Mouse (Mus musculus): ENCODE measurements around the gene H2-Ob. TPM values are rescaled to one million over a fixed set of nuclear protein-coding genes. Genes with fewer than 3 reads are reported as not detected.

Gene H2-Ob
- polyA plus RNA-seq, 1 experiment from 2014 or later: not detected

- Histone ChIP-seq H3K4me2 (peak overlapping the region; percentile 48), H3K9ac (ENCODE audit: low read depth, low read length) (no peak overlapping the region), H3K27ac (ENCODE audit: low read depth, low read length) (no peak overlapping the region), H3K36me3 (ENCODE audit: control insufficient read depth, insufficient read depth, low read length) (no peaks in the 10 kb centered on the region), H3K4me3 (ENCODE audit: low read depth, low read length) (no peak overlapping the region), H3K4me1 (replicated peaks; ENCODE audit: control insufficient read depth, insufficient read depth, low read length) (no peaks in the 10 kb centered on the region), H3K9me3 (ENCODE audit: control insufficient read depth, low read length) (no peaks in the 10 kb centered on the region), H3K27me3 (replicated peaks; ENCODE audit: control insufficient read depth, insufficient read depth, low read length) (no peaks in the 10 kb centered on the region; the same call in 1 of the 2 replicates)
- DNase-seq (ENCODE audit: low spot score) (no peak), ATAC-seq (replicated peaks; ENCODE audit: low FRiP score) (no peak)
- 27% methylated on average over 23 of the region's 23 CpGs for WGBS
Observed at GRCm38 (mm10) chr17:34295891-34296794, 57.4 kb downstream of the H2-Ob start.

GRCm38 (mm10) chr17:34299356-34299755 lies 60.7 kb downstream of the H2-Ob start:
- WGBS: 69% methylated on average over 3 of the region's 3 CpGs
- Histone ChIP-seq H3K27ac (ENCODE audit: low read depth, low read length) (no peak overlapping the region), H3K27me3 (replicated peaks; ENCODE audit: control insufficient read depth, insufficient read depth, low read length) (no peaks in the 10 kb centered on the region), H3K4me2 (no peak overlapping the region), H3K4me3 (ENCODE audit: low read depth, low read length) (no peak overlapping the region), H3K36me3 (ENCODE audit: control insufficient read depth, insufficient read depth, low read length) (no peaks in the 10 kb centered on the region), H3K4me1 (replicated peaks; ENCODE audit: control insufficient read depth, insufficient read depth, low read length) (no peaks in the 10 kb centered on the region), H3K9ac (ENCODE audit: low read depth, low read length) (no peak overlapping the region), H3K9me3 (ENCODE audit: control insufficient read depth, low read length) (no peaks in the 10 kb centered on the region)
- no peak for DNase-seq (ENCODE audit: low spot score)
- ATAC-seq (replicated peaks; ENCODE audit: low FRiP score): no peak

GRCm38 (mm10) chr17:34300071-34300470 lies 61.4 kb downstream of the H2-Ob start:
- H3K9ac ChIP-seq (ENCODE audit: low read depth, low read length): no peak overlapping the region
- no peaks in the 10 kb centered on the region for H3K4me1 ChIP-seq (replicated peaks; ENCODE audit: control insufficient read depth, insufficient read depth, low read length)
- 88% methylated on average over 8 of the region's 8 CpGs for WGBS
- no peak for ATAC-seq (replicated peaks; ENCODE audit: low FRiP score)
- H3K27ac ChIP-seq (ENCODE audit: low read depth, low read length): no peak overlapping the region
- H3K4me2 ChIP-seq: no peak overlapping the region
- H3K4me3 ChIP-seq (ENCODE audit: low read depth, low read length): no peak overlapping the region
- H3K36me3 ChIP-seq (ENCODE audit: control insufficient read depth, insufficient read depth, low read length): no peaks in the 10 kb centered on the region
- H3K9me3 ChIP-seq (ENCODE audit: control insufficient read depth, low read length): no peaks in the 10 kb centered on the region
- no peaks in the 10 kb centered on the region for H3K27me3 ChIP-seq (replicated peaks; ENCODE audit: control insufficient read depth, insufficient read depth, low read length)
- DNase-seq (ENCODE audit: low spot score): no peak

GRCm38 (mm10) chr17:34300691-34301566 lies 62.2 kb downstream of the H2-Ob start:
- ATAC-seq (replicated peaks; ENCODE audit: low FRiP score) (no peak), DNase-seq (ENCODE audit: low spot score) (no peak)
- Histone ChIP-seq H3K4me2 (no peak overlapping the region), H3K27ac (ENCODE audit: low read depth, low read length) (no peak overlapping the region), H3K4me3 (ENCODE audit: low read depth, low read length) (no peak overlapping the region), H3K27me3 (replicated peaks; ENCODE audit: control insufficient read depth, insufficient read depth, low read length) (no peaks in the 10 kb centered on the region), H3K36me3 (ENCODE audit: control insufficient read depth, insufficient read depth, low read length) (no peaks in the 10 kb centered on the region), H3K9ac (ENCODE audit: low read depth, low read length) (no peak overlapping the region), H3K4me1 (replicated peaks; ENCODE audit: control insufficient read depth, insufficient read depth, low read length) (no peaks in the 10 kb centered on the region), H3K9me3 (ENCODE audit: control insufficient read depth, low read length) (no peaks in the 10 kb centered on the region)
- 72% methylated on average over 23 of the region's 23 CpGs for WGBS

GRCm38 (mm10) chr17:34301670-34302190 lies 63.0 kb downstream of the H2-Ob start:
- Histone ChIP-seq H3K36me3 (ENCODE audit: control insufficient read depth, insufficient read depth, low read length) (no peaks in the 10 kb centered on the region), H3K4me1 (replicated peaks; ENCODE audit: control insufficient read depth, insufficient read depth, low read length) (no peaks in the 10 kb centered on the region), H3K4me3 (ENCODE audit: low read depth, low read length) (no peak overlapping the region), H3K27me3 (replicated peaks; ENCODE audit: control insufficient read depth, insufficient read depth, low read length) (no peaks in the 10 kb centered on the region), H3K4me2 (no peak overlapping the region), H3K27ac (ENCODE audit: low read depth, low read length) (no peak overlapping the region), H3K9me3 (ENCODE audit: control insufficient read depth, low read length) (no peaks in the 10 kb centered on the region), H3K9ac (ENCODE audit: low read depth, low read length) (no peak overlapping the region)
- ATAC-seq (replicated peaks; ENCODE audit: low FRiP score) (no peak), DNase-seq (ENCODE audit: low spot score) (no peak)
- 89% methylated on average over 4 of the region's 4 CpGs for WGBS

GRCm38 (mm10) chr17:34303789-34304188 lies 65.1 kb downstream of the H2-Ob start:
- Histone ChIP-seq H3K4me3 (ENCODE audit: low read depth, low read length) (no peak overlapping the region), H3K27me3 (replicated peaks; ENCODE audit: control insufficient read depth, insufficient read depth, low read length) (no peaks in the 10 kb centered on the region), H3K36me3 (ENCODE audit: control insufficient read depth, insufficient read depth, low read length) (no peaks in the 10 kb centered on the region), H3K4me1 (replicated peaks; ENCODE audit: control insufficient read depth, insufficient read depth, low read length) (no peaks in the 10 kb centered on the region), H3K4me2 (no peak overlapping the region), H3K9me3 (ENCODE audit: control insufficient read depth, low read length) (no peaks in the 10 kb centered on the region), H3K27ac (ENCODE audit: low read depth, low read length) (no peak overlapping the region), H3K9ac (ENCODE audit: low read depth, low read length) (no peak overlapping the region)
- ATAC-seq (replicated peaks; ENCODE audit: low FRiP score) (no peak), DNase-seq (ENCODE audit: low spot score) (no peak)
- WGBS: 80% methylated on average over 2 of the region's 2 CpGs

Other genes with a start within 250 kb of the H2-Ob start
- 82.7 and 84.9 TPM in 2 replicates for gene H2-K1, start 238.6 kb upstream of the H2-Ob start, polyA plus RNA-seq (2014; fragmentation: Nextera tagmentation; extraction: Ambion mirVana)
- 3.4 and 5.5 TPM in 2 replicates for gene Ring1, start 214.2 kb upstream of the H2-Ob start, polyA plus RNA-seq (2014; fragmentation: Nextera tagmentation; extraction: Ambion mirVana)
- gene H2-Ke6, start 210.8 kb upstream of the H2-Ob start, polyA plus RNA-seq (2014; fragmentation: Nextera tagmentation; extraction: Ambion mirVana): 34.2 and 45.1 TPM in 2 replicates
- gene Slc39a7, start 207.2 kb upstream of the H2-Ob start, polyA plus RNA-seq (2014; fragmentation: Nextera tagmentation; extraction: Ambion mirVana): 73.9 and 75.9 TPM in 2 replicates
- 30.8 and 31.5 TPM in 2 replicates for gene Rxrb, start 207.1 kb upstream of the H2-Ob start, polyA plus RNA-seq (2014; fragmentation: Nextera tagmentation; extraction: Ambion mirVana)
- 0.61 and 0.67 TPM in 2 replicates for gene Col11a2, start 199.5 kb upstream of the H2-Ob start, polyA plus RNA-seq (2014; fragmentation: Nextera tagmentation; extraction: Ambion mirVana)
- gene H2-Oa, start 146.6 kb upstream of the H2-Ob start, polyA plus RNA-seq (2014; fragmentation: Nextera tagmentation; extraction: Ambion mirVana): 0.26 and 0.56 TPM in 2 replicates
- gene H2-DMa, start 119.4 kb upstream of the H2-Ob start, polyA plus RNA-seq (2014; fragmentation: Nextera tagmentation; extraction: Ambion mirVana): 5.6 and 5.9 TPM in 2 replicates
- gene Brd2, start 116.3 kb upstream of the H2-Ob start, polyA plus RNA-seq (2014; fragmentation: Nextera tagmentation; extraction: Ambion mirVana): 86.1 and 90.8 TPM in 2 replicates
- 0.32 and 0.34 TPM in 2 replicates for gene H2-DMb2, start 95.6 kb upstream of the H2-Ob start, polyA plus RNA-seq (2014; fragmentation: Nextera tagmentation; extraction: Ambion mirVana)
- 0.19 and 0.43 TPM in 2 replicates for gene H2-DMb1, start 85.8 kb upstream of the H2-Ob start, polyA plus RNA-seq (2014; fragmentation: Nextera tagmentation; extraction: Ambion mirVana)
- gene Tap1, start 51.4 kb upstream of the H2-Ob start, polyA plus RNA-seq (2014; fragmentation: Nextera tagmentation; extraction: Ambion mirVana): 1.5 and 1.8 TPM in 2 replicates
- 2.3 and 4.0 TPM in 2 replicates for gene Psmb9, start 51.1 kb upstream of the H2-Ob start, polyA plus RNA-seq (2014; fragmentation: Nextera tagmentation; extraction: Ambion mirVana)
- gene Psmb8, start 41.2 kb upstream of the H2-Ob start, polyA plus RNA-seq (2014; fragmentation: Nextera tagmentation; extraction: Ambion mirVana): 8.4 and 10.3 TPM in 2 replicates
- gene Tap2, start 35.4 kb upstream of the H2-Ob start, polyA plus RNA-seq (2014; fragmentation: Nextera tagmentation; extraction: Ambion mirVana): 6.6 and 7.4 TPM in 2 replicates
- 3.9 and 4.1 TPM in 2 replicates for gene H2-Ab1, start 18.8 kb downstream of the H2-Ob start, polyA plus RNA-seq (2014; fragmentation: Nextera tagmentation; extraction: Ambion mirVana)
- gene H2-Aa, start 48.9 kb downstream of the H2-Ob start, polyA plus RNA-seq (2014; fragmentation: Nextera tagmentation; extraction: Ambion mirVana): not detected in 2 replicates
- gene H2-Eb1, start 67.0 kb downstream of the H2-Ob start, polyA plus RNA-seq (2014; fragmentation: Nextera tagmentation; extraction: Ambion mirVana): 0.23 and 0.63 TPM in 2 replicates
- gene H2-Eb2, start 86.8 kb downstream of the H2-Ob start, polyA plus RNA-seq (2014; fragmentation: Nextera tagmentation; extraction: Ambion mirVana): not detected in 2 replicates
- gene Btnl2, start 115.9 kb downstream of the H2-Ob start, polyA plus RNA-seq (2014; fragmentation: Nextera tagmentation; extraction: Ambion mirVana): not detected in 2 replicates
- gene Btnl1, start 138.2 kb downstream of the H2-Ob start, polyA plus RNA-seq (2014; fragmentation: Nextera tagmentation; extraction: Ambion mirVana): not detected in 2 replicates
- gene BC051142, start 159.9 kb downstream of the H2-Ob start, polyA plus RNA-seq (2014; fragmentation: Nextera tagmentation; extraction: Ambion mirVana): 0.41 TPM in 1 of 2 replicates, not detected in the other
- gene Btnl4, start 238.4 kb downstream of the H2-Ob start, polyA plus RNA-seq (2014; fragmentation: Nextera tagmentation; extraction: Ambion mirVana): not detected in 2 replicates

Data from liver, embryonic 11.5 days (tissue).